Mouse (Mus musculus): ENCODE data around the gene Sorl1.

Gene Sorl1

GRCm38 (mm10) chr9:42048542-42048941, 75.6 kb downstream of the Sorl1 start:
- DNase-seq: no peak

- no peak for DNase-seq
Observed at GRCm38 (mm10) chr9:42047786-42048185, 76.3 kb downstream of the Sorl1 start.

- no peak for DNase-seq
Observed at GRCm38 (mm10) chr9:42046248-42046647, 77.8 kb downstream of the Sorl1 start.

- DNase-seq: no peak
Observed at GRCm38 (mm10) chr9:42044651-42045050, 79.4 kb downstream of the Sorl1 start.

- no peak for DNase-seq
Observed at GRCm38 (mm10) chr9:42043934-42044333, 80.2 kb downstream of the Sorl1 start.

- DNase-seq: no peak
Observed at GRCm38 (mm10) chr9:42039000-42039992, 84.8 kb downstream of the Sorl1 start.

- DNase-seq: peak; percentile 81
Observed at GRCm38 (mm10) chr9:42036885-42037284, 87.2 kb downstream of the Sorl1 start.

GRCm38 (mm10) chr9:42035995-42036394, 88.1 kb downstream of the Sorl1 start:
- peak; percentile 97 for DNase-seq

GRCm38 (mm10) chr9:42035213-42035765, 88.8 kb downstream of the Sorl1 start:
- peak; percentile 19 for DNase-seq

GRCm38 (mm10) chr9:42034116-42034520, 90.0 kb downstream of the Sorl1 start:
- no peak for DNase-seq

GRCm38 (mm10) chr9:42033291-42034115, 90.6 kb downstream of the Sorl1 start:
- DNase-seq: no peak

- DNase-seq: no peak
Observed at GRCm38 (mm10) chr9:42032419-42032818, 91.7 kb downstream of the Sorl1 start.

GRCm38 (mm10) chr9:42028807-42029206, 95.3 kb downstream of the Sorl1 start:
- no peak for DNase-seq

GRCm38 (mm10) chr9:42024257-42024656, 99.8 kb downstream of the Sorl1 start:
- DNase-seq: no peak

- no peak for DNase-seq
Observed at GRCm38 (mm10) chr9:42023383-42023782, 100.7 kb downstream of the Sorl1 start.

GRCm38 (mm10) chr9:42022318-42022717, 101.8 kb downstream of the Sorl1 start:
- no peak for DNase-seq

GRCm38 (mm10) chr9:42019308-42020031, 104.6 kb downstream of the Sorl1 start:
- no peak for DNase-seq

- DNase-seq: no peak
Observed at GRCm38 (mm10) chr9:42008501-42008900, 115.6 kb downstream of the Sorl1 start.

GRCm38 (mm10) chr9:42005101-42005500, 119.0 kb downstream of the Sorl1 start:
- DNase-seq: no peak

GRCm38 (mm10) chr9:42004140-42004539, 120.0 kb downstream of the Sorl1 start:
- no peak for DNase-seq

- DNase-seq: peak; percentile 47
Observed at GRCm38 (mm10) chr9:41999498-42000473, 124.3 kb downstream of the Sorl1 start.

Data from kidney, adult 9 months (tissue).